Mouse (Mus musculus) lung, postnatal 0 days (tissue): ENCODE measurements around the gene Pip4k2a.

Experiments used
- CTCF ChIP-seq: IDR thresholded peaks from 2 replicates; pipeline ENCODE4 v1.5.1; 2016; ENCODE audit warnings: antibody characterized with exemption, mild to moderate bottlenecking
- EP300 ChIP-seq: IDR thresholded peaks from 2 replicates; pipeline ENCODE4 v1.6.1; 2016; ENCODE audit warnings: antibody characterized with exemption, mild to moderate bottlenecking, control low read depth

DNA sequence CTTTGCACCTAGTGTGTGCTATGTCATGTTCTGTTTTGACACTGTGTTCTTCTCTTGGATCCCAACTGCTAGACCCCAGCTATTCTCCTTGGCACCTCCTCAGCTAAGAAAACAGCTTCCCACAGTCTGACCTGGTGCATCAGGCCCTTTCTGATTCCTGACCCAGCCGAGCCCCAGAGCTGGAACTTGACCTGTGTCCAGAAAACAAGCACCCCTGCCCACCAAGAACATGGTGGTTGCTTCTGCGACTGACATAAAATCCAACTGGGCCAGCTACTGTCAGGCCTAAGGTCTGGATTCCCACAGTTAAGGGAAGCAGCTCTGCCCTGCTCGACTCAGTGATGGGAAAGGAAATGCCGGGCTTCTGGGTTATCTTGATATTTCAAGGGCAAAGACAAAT is 54.6 kb downstream of the Pip4k2a start:
- TF ChIP-seq EP300: no peak
- no peak for TF ChIP-seq CTCF
